Mouse (Mus musculus): Measurements from ENCODE around the gene Astn2. TPM values are rescaled to one million over a fixed set of nuclear protein-coding genes. Genes with fewer than 3 reads are reported as not detected.

Gene Astn2
- 0.29 and 0.66 TPM in 2 replicates for polyA plus RNA-seq (2016; fragmentation: Nextera tagmentation; extraction: Ambion mirVana)

- H3K27me3 ChIP-seq (ENCODE audit: low read depth, poor library complexity, severe bottlenecking), result peaks cover 40% of the 10 kb centered on the region
- no peaks in the 10 kb centered on the region for H3K36me3 ChIP-seq
- H3K9me3 ChIP-seq (replicated peaks), result no peaks in the 10 kb centered on the region
- peak; percentile 67 for DNase-seq (ENCODE audit: low spot score)
- peaks cover 17% of the 10 kb centered on the region for H3K4me1 ChIP-seq
- peak within 1 kb of the TSS; percentile 90 for H3K4me3 ChIP-seq
- 2% methylated on average over 38 of the region's 56 CpGs for whole genome bisulfite sequencing
- peak within 1 kb of the TSS; percentile 82 for H3K27ac ChIP-seq
Measured at GRCm38 (mm10) chr4:66404201-66404711, at the start of gene Astn2. TSS of gene Astn2 (minus strand) at chr4:66404611.

- Histone ChIP-seq H3K27me3 (ENCODE audit: low read depth, poor library complexity, severe bottlenecking) (no peaks in the 10 kb centered on the region), H3K4me1 (0 out of 2 replicates have a peak, but pooled peaks cover 2% of the 10 kb centered on the region), H3K4me3 (no peak overlapping the region), H3K36me3 (no peaks in the 10 kb centered on the region), H3K9me3 (replicated peaks) (no peaks in the 10 kb centered on the region), H3K27ac (no peak overlapping the region)
- WGBS, result 32% methylated on average over 3 of the region's 3 CpGs
- no peak for DNase-seq (ENCODE audit: low spot score)
Measured at GRCm38 (mm10) chr4:66450115-66450514, 45.7 kb upstream of the Astn2 start.

- Histone ChIP-seq H3K9me3 (replicated peaks) (no peaks in the 10 kb centered on the region), H3K4me3 (no peak overlapping the region), H3K36me3 (no peaks in the 10 kb centered on the region), H3K27ac (no peak overlapping the region), H3K27me3 (ENCODE audit: low read depth, poor library complexity, severe bottlenecking) (no peaks in the 10 kb centered on the region), H3K4me1 (no peaks in the 10 kb centered on the region)
- DNase-seq (ENCODE audit: low spot score), result no peak
- 74% methylated on average over 1 of the region's 1 CpGs for WGBS
Measured at GRCm38 (mm10) chr4:66431256-66431655, 26.8 kb upstream of the Astn2 start.

GRCm38 (mm10) chr4:66425804-66426203 lies 21.4 kb upstream of the Astn2 start:
- DNase-seq (ENCODE audit: low spot score), result no peak
- no peaks in the 10 kb centered on the region for H3K36me3 ChIP-seq
- H3K27me3 ChIP-seq (ENCODE audit: low read depth, poor library complexity, severe bottlenecking), result no peaks in the 10 kb centered on the region
- H3K27ac ChIP-seq, result no peak overlapping the region
- no peak overlapping the region for H3K4me3 ChIP-seq
- H3K9me3 ChIP-seq (replicated peaks), result no peaks in the 10 kb centered on the region
- 89% methylated on average over 4 of the region's 4 CpGs for WGBS
- H3K4me1 ChIP-seq, result no peaks in the 10 kb centered on the region

- H3K27ac ChIP-seq, result no peak overlapping the region
- no peaks in the 10 kb centered on the region for H3K36me3 ChIP-seq
- H3K27me3 ChIP-seq (ENCODE audit: low read depth, poor library complexity, severe bottlenecking), result no peaks in the 10 kb centered on the region
- H3K4me3 ChIP-seq, result no peak overlapping the region
- 77% methylated on average over 8 of the region's 8 CpGs for WGBS
- H3K4me1 ChIP-seq, result no peaks in the 10 kb centered on the region
- DNase-seq (ENCODE audit: low spot score), result no peak
- no peaks in the 10 kb centered on the region for H3K9me3 ChIP-seq (replicated peaks)
Measured at GRCm38 (mm10) chr4:66414778-66415177, 10.4 kb upstream of the Astn2 start.

- no peak for DNase-seq (ENCODE audit: low spot score)
- Histone ChIP-seq H3K4me1 (peaks cover 17% of the 10 kb centered on the region), H3K9me3 (replicated peaks) (no peaks in the 10 kb centered on the region), H3K27ac (no peak overlapping the region), H3K27me3 (ENCODE audit: low read depth, poor library complexity, severe bottlenecking) (peaks cover 40% of the 10 kb centered on the region), H3K36me3 (no peaks in the 10 kb centered on the region), H3K4me3 (no peak overlapping the region)
- 33% methylated on average over 1 of the region's 1 CpGs for WGBS
Measured at GRCm38 (mm10) chr4:66405086-66405485, 675 bp upstream of the Astn2 start.

- peaks cover 40% of the 10 kb centered on the region for H3K27me3 ChIP-seq (ENCODE audit: low read depth, poor library complexity, severe bottlenecking)
- H3K36me3 ChIP-seq, result no peaks in the 10 kb centered on the region
- DNase-seq (ENCODE audit: low spot score), result no peak
- no peaks in the 10 kb centered on the region for H3K9me3 ChIP-seq (replicated peaks)
- under 1% methylated on average over 50 of the region's 51 CpGs for WGBS
- peak overlapping the region; percentile 82 for H3K27ac ChIP-seq
- peak overlapping the region; percentile 90 for H3K4me3 ChIP-seq
- H3K4me1 ChIP-seq, result peaks cover 17% of the 10 kb centered on the region
Measured at GRCm38 (mm10) chr4:66403708-66404200, 657 bp downstream of the Astn2 start.

GRCm38 (mm10) chr4:66403116-66403707 lies 1.2 kb downstream of the Astn2 start:
- Histone ChIP-seq H3K27ac (no peak overlapping the region; the same call in 1 of the 2 replicates), H3K27me3 (ENCODE audit: low read depth, poor library complexity, severe bottlenecking) (peaks cover 40% of the 10 kb centered on the region), H3K4me3 (peak overlapping the region; percentile 90), H3K4me1 (peaks cover 17% of the 10 kb centered on the region), H3K36me3 (no peaks in the 10 kb centered on the region), H3K9me3 (replicated peaks) (no peaks in the 10 kb centered on the region)
- WGBS, result under 1% methylated on average over 22 of the region's 22 CpGs
- peak; percentile 58 for DNase-seq (ENCODE audit: low spot score)

- WGBS, result under 1% methylated on average over 24 of the region's 24 CpGs
- Histone ChIP-seq H3K4me1 (peaks cover 17% of the 10 kb centered on the region), H3K4me3 (peak overlapping the region; percentile 90), H3K27ac (no peak overlapping the region), H3K9me3 (replicated peaks) (no peaks in the 10 kb centered on the region), H3K27me3 (ENCODE audit: low read depth, poor library complexity, severe bottlenecking) (peaks cover 40% of the 10 kb centered on the region), H3K36me3 (no peaks in the 10 kb centered on the region)
- peak; percentile 70 for DNase-seq (ENCODE audit: low spot score)
Measured at GRCm38 (mm10) chr4:66402611-66403010, 1.8 kb downstream of the Astn2 start.

GRCm38 (mm10) chr4:66401186-66401681 lies 3.2 kb downstream of the Astn2 start:
- H3K4me1 ChIP-seq, result peaks cover 17% of the 10 kb centered on the region
- H3K27ac ChIP-seq, result no peak overlapping the region
- 22% methylated on average over 8 of the region's 8 CpGs for WGBS
- no peaks in the 10 kb centered on the region for H3K9me3 ChIP-seq (replicated peaks)
- no peaks in the 10 kb centered on the region for H3K36me3 ChIP-seq
- DNase-seq (ENCODE audit: low spot score), result no peak
- no peak overlapping the region for H3K4me3 ChIP-seq
- H3K27me3 ChIP-seq (ENCODE audit: low read depth, poor library complexity, severe bottlenecking), result peaks cover 40% of the 10 kb centered on the region

GRCm38 (mm10) chr4:66399066-66399465 lies 5.3 kb downstream of the Astn2 start:
- Histone ChIP-seq H3K27ac (no peak overlapping the region), H3K4me3 (no peak overlapping the region), H3K27me3 (ENCODE audit: low read depth, poor library complexity, severe bottlenecking) (peaks cover 28% of the 10 kb centered on the region), H3K9me3 (replicated peaks) (no peaks in the 10 kb centered on the region), H3K4me1 (peaks cover 17% of the 10 kb centered on the region), H3K36me3 (no peaks in the 10 kb centered on the region)
- DNase-seq (ENCODE audit: low spot score), result peak; percentile 66
- WGBS, result 59% methylated on average over 4 of the region's 4 CpGs

- peaks cover 13% of the 10 kb centered on the region for H3K27me3 ChIP-seq (ENCODE audit: low read depth, poor library complexity, severe bottlenecking)
- H3K27ac ChIP-seq, result no peak overlapping the region
- no peaks in the 10 kb centered on the region for H3K4me1 ChIP-seq
- H3K9me3 ChIP-seq (replicated peaks), result no peaks in the 10 kb centered on the region
- no peaks in the 10 kb centered on the region for H3K36me3 ChIP-seq
- no peak for DNase-seq (ENCODE audit: low spot score)
- no peak overlapping the region for H3K4me3 ChIP-seq
Measured at GRCm38 (mm10) chr4:66397216-66397615, 7.2 kb downstream of the Astn2 start.

- 78% methylated on average over 4 of the region's 4 CpGs for WGBS
- no peak for DNase-seq (ENCODE audit: low spot score)
- peaks cover 8% of the 10 kb centered on the region for H3K4me1 ChIP-seq
Measured at GRCm38 (mm10) chr4:66393294-66393693, 11.1 kb downstream of the Astn2 start.

More at GRCm38 (mm10) chr4:66393294-66393693, 11.1 kb downstream of the Astn2 start:
- no peak overlapping the region for H3K27ac ChIP-seq
- H3K4me3 ChIP-seq, result no peak overlapping the region
- H3K36me3 ChIP-seq, result no peaks in the 10 kb centered on the region
- H3K9me3 ChIP-seq (replicated peaks), result no peaks in the 10 kb centered on the region
- no peaks in the 10 kb centered on the region for H3K27me3 ChIP-seq (ENCODE audit: low read depth, poor library complexity, severe bottlenecking)
